Mouse (Mus musculus) embryonic facial prominence, embryonic 13.5 days (tissue): ENCODE data around the gene Ptk7. TPM values are rescaled to one million over a fixed set of nuclear protein-coding genes. Genes with fewer than 3 reads are reported as not detected.

Experiments used
- ATAC-seq: fragments of 200-750 bp; cut with Nextera tagmentation; 2 replicates; pipeline ENCODE4 v1.8.0; 2017; ENCODE audit warnings: low read depth; ENCODE audit not compliant: insufficient number of reproducible peaks, insufficient read depth, low FRiP score, low TSS enrichment
- H3K27ac ChIP-seq: fragments of 300-500 bp; sonication (generic); 2 replicates; pipeline ENCODE4 v1.5.1; 2015; ENCODE audit warnings: moderate library complexity, mild to moderate bottlenecking, inconsistent platforms
- H3K27me3 ChIP-seq: fragments of 300-500 bp; sonication (generic); 2 replicates; pipeline ENCODE4 v1.6.1; 2015; ENCODE audit warnings: mild to moderate bottlenecking, inconsistent platforms
- H3K36me3 ChIP-seq: fragments of 300-500 bp; sonication (generic); 2 replicates; pipeline ENCODE4 v1.6.1; 2015; ENCODE audit warnings: mild to moderate bottlenecking, inconsistent platforms
- H3K4me1 ChIP-seq: fragments of 300-500 bp; sonication (generic); 2 replicates; pipeline ENCODE4 v1.6.1; 2015; ENCODE audit warnings: inconsistent platforms
- H3K4me2 ChIP-seq: fragments of 300-500 bp; sonication (generic); 2 replicates; pipeline ENCODE4 v1.6.1; 2015; ENCODE audit warnings: moderate library complexity, mild to moderate bottlenecking, inconsistent platforms
- H3K4me3 ChIP-seq: fragments of 300-500 bp; sonication (generic); 2 replicates; pipeline ENCODE4 v1.5.1; 2015; ENCODE audit warnings: mild to moderate bottlenecking, inconsistent platforms
- H3K9ac ChIP-seq: fragments of 300-500 bp; sonication (generic); 2 replicates; pipeline ENCODE4 v1.6.1; 2015; ENCODE audit warnings: mild to moderate bottlenecking, inconsistent platforms
- H3K9me3 ChIP-seq: fragments of 300-500 bp; sonication (generic); 2 replicates; pipeline ENCODE4 v1.6.1; 2016; ENCODE audit warnings: inconsistent platforms
- WGBS: fragments of 180-500 bp; shearing (Covaris S2); methylation state at CpG from one replicate; pipeline ENCODE4 v1.1.7; 2015; ENCODE audit warnings: mixed read lengths; 5-methylcytosine and 5-hydroxymethylcytosine counted together
- polyA plus RNA-seq: library from polyadenylated mRNA; unstranded; fragments of >200 nt; fragmentation: Nextera tagmentation; extraction: Ambion mirVana; gene quantifications from 2 replicates; pipeline ENCODE4 v1.2.1, GENCODE M21; 2015

Gene Ptk7
- polyA plus RNA-seq: 148 and 149 TPM in 2 replicates

DNA sequence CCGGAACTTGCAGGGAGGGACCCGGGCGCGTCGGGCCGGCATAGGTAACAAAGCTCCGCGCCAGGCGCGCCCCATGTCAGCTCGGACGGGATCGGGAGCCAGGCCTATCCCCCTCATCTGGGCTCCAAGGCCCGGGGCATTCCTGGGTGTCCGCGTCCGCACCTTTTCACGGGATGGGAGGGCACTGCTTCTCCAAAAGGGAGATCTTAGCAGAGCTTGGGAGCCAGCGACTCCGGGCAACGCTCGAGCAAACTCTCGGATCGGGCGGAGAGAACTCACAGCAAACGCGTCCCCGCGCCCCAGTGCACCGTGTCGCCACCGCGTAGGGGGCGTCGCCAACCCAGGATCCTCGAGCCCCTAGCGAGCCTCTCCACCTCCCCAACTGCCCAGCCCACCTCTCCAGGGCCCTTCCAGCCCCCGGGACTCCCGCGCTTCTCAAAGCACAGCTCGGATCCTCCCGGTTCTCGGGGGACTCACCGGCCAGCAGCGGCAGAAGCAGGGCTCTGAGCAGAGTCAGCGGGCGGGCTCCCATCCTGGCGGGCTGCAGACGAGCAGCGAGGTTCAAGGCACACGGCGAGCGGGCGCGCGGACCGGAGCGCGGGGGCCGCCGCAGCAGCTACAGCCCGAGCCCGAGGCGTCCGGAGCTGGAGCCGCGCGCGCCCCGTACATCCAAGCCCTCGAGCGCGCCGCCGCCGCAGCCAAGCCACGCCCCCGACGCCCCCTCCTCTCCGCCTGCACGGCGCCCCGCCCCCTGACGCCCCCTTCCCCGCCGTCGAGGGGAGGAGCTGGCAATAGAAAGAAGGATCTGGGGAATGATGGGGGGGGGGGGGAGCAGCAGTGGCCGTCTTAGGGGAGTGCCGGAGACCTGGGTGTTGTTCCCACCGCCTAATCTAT is at the start of gene Ptk7:
Ptk7 (minus strand) TSS at position 714 of the 894 bp plus-strand sequence.
- ATAC-seq: peak; percentile 69
- H3K9me3 ChIP-seq: no peaks in the 10 kb centered on the region
- peak within 1 kb of the TSS; percentile 98 for H3K4me3 ChIP-seq
- under 1% methylated on average over 74 of the region's 90 CpGs for WGBS
- H3K36me3 ChIP-seq: peaks cover 17% of the 10 kb centered on the region
- peak within 1 kb of the TSS; percentile 80 for H3K4me2 ChIP-seq
- peak within 1 kb of the TSS; percentile 97 for H3K27ac ChIP-seq
- peak within 1 kb of the TSS; percentile 99 for H3K9ac ChIP-seq
- peaks cover 64% of the 10 kb centered on the region for H3K4me1 ChIP-seq
- H3K27me3 ChIP-seq: no peaks in the 10 kb centered on the region

DNA sequence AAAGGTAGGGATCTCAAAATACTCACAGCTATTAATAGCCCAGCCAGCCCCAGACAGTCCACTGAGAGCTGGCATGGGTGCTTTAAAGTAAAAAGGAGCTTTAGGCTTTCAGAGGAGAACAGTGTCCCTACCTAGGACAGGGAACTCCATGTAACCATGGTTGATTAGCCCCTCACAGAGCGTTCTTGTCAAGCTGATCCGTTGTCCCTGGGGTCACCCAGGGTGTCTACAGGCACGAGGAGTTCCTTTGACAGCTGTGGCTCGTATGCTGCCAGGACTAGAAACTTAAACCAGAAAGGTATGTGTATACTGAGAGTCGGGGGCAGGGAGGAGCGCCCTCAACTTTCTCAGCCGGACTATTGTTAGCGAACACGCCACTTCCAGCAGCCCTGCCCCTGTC is 49.6 kb upstream of the Ptk7 start:
- Histone ChIP-seq H3K36me3 (peaks cover 52% of the 10 kb centered on the region), H3K27ac (peak overlapping the region; percentile 90), H3K9me3 (no peaks in the 10 kb centered on the region), H3K9ac (peak overlapping the region; percentile 84), H3K4me1 (peaks cover 40% of the 10 kb centered on the region), H3K4me2 (peak overlapping the region; percentile 95), H3K4me3 (peak overlapping the region; percentile 89), H3K27me3 (no peaks in the 10 kb centered on the region)
- WGBS: 31% methylated on average over 9 of the region's 9 CpGs
- ATAC-seq: no peak

DNA sequence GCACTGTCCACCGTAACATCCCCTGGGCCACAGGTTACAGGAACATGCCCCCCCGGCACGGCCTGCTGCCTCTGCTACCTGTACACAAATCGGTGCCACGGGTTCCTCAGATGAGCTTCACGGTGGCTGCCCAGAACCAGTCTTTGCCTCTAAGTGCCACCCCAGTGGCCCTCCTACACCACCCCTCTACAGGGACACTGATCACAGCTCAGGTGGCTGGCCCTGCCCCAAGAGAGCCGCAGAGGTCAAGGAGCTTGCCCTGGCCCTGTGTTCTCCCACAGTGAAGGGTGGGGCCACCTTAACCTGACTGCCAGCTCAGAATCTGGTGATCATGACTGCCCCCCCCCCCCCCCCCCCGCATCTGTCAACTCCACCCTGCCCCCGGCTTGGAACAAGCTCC is 49.1 kb upstream of the Ptk7 start, which contains the start of gene Mea1:
Mea1 (plus strand) TSS at position 378 of the 400 bp plus-strand sequence.
- H3K4me1 ChIP-seq: peaks cover 41% of the 10 kb centered on the region
- H3K27me3 ChIP-seq: no peaks in the 10 kb centered on the region
- peak within 1 kb of the TSS; percentile 84 for H3K9ac ChIP-seq
- H3K4me2 ChIP-seq: peak within 1 kb of the TSS; percentile 95
- H3K36me3 ChIP-seq: peaks cover 47% of the 10 kb centered on the region
- 81% methylated on average over 9 of the region's 9 CpGs for WGBS
- no peaks in the 10 kb centered on the region for H3K9me3 ChIP-seq
- H3K27ac ChIP-seq: peak within 1 kb of the TSS; percentile 90
- no peak for ATAC-seq
- H3K4me3 ChIP-seq: peak within 1 kb of the TSS; percentile 89

DNA sequence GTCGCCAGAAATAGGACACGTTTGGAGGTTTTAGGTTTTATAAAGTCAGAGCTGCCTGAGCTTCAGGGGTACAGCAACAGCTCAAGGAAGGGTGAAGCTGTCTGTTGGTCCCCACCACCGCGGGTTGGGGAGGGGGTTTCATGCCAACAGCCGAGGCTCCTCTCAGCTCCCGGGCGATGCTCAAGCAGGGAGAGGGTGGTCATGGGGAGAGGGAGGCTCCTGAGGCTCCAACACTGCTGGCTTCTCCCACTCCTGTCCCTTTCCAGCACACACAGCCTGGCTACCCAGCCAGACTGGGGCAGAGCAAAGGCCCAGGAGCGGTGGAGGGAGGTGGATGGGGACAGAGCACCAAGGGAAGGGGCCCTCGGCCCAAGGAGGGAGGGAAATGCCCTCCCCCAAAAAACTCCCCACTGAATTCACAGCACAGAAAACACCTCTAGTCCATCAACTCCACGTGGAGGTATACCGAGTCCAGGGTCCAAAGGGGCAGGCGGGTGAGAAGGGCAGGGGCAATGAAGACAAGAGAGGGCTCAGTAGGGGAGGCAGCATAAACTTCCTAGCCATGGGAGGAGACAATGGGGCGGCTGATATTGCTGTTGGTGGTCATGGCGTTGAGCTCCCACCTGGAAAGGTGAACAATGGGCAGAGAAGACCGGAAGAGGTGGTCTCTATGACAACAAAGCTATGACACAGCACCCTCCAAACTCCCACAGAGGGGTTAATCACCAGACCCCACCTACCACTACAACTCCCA is 45.4 kb upstream of the Ptk7 start:
- H3K4me3 ChIP-seq: peak overlapping the region; percentile 84
- ATAC-seq: peak; percentile 49; the same call in 1 of the 2 replicates
- H3K9me3 ChIP-seq: no peaks in the 10 kb centered on the region
- peaks cover 40% of the 10 kb centered on the region for H3K4me1 ChIP-seq
- no peaks in the 10 kb centered on the region for H3K27me3 ChIP-seq
- H3K4me2 ChIP-seq: peak overlapping the region; percentile 85
- peak overlapping the region; percentile 83 for H3K9ac ChIP-seq
- peaks cover 60% of the 10 kb centered on the region for H3K36me3 ChIP-seq
- H3K27ac ChIP-seq: peak overlapping the region; percentile 98
- WGBS: 14% methylated on average over 15 of the region's 15 CpGs

DNA sequence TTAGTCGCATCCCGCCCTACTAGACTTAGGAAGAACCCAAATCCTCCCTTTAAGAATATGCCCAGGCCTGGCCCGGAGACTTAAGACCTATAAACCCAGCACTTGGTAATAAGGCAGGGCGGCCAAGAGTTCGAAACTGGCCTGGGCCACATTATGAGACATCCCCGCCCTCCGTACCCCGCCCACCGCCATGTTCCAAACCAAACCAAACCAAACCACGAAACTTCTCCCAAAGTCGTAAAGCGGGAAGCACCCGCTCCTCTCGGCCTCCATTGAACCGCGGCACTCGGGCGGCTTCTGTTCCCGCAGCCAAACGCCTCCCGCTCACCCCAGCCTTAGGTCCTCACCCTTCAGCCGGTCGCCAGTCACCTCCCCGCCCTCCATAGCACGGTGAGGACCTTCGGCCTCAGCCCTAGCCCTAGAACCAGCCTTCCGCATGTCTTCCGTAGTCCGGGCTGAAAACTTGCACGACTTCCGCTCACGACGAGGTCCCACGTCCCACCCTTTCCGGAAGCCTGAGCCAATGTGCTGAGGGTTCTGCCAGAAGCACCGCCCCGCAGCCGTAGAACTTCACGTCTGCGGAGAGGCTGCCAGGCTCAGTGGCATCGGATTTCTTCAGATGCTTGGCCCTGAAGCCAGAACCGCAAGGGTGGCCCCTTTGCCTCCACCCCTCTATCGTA is 44.7 kb upstream of the Ptk7 start, which contains the start of gene Rrp36:
Rrp36 (minus strand) TSS at position 503 of the 680 bp plus-strand sequence.
- peak within 1 kb of the TSS; percentile 85 for H3K4me2 ChIP-seq
- no peaks in the 10 kb centered on the region for H3K9me3 ChIP-seq
- peak within 1 kb of the TSS; percentile 98 for H3K27ac ChIP-seq
- peaks cover 32% of the 10 kb centered on the region for H3K4me1 ChIP-seq
- peak within 1 kb of the TSS; percentile 83 for H3K9ac ChIP-seq
- H3K27me3 ChIP-seq: no peaks in the 10 kb centered on the region
- H3K36me3 ChIP-seq: peaks cover 67% of the 10 kb centered on the region
- peak within 1 kb of the TSS; percentile 84 for H3K4me3 ChIP-seq
- under 1% methylated on average over 43 of the region's 43 CpGs for WGBS
- peak; percentile 91 for ATAC-seq

DNA sequence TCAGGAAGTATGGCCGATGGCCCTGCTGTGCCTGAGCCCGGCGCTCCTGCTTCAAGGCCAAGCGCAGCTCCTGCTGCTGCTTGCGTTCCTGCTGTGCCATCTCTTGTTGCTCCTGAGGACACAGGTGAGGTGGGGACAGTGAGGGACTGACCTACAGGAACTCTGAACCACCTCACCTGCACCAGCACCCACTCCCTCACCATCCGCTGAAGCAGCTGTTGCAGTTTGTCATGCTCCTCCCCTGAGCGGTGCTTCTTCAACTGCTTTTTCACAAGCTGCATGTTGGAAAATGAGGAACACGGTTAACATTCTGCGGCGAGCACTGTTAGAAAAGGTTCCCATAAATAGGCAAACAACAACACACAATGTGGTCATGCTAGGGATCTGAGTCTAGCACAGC is 40.6 kb upstream of the Ptk7 start:
- Histone ChIP-seq H3K9me3 (no peaks in the 10 kb centered on the region), H3K27me3 (no peaks in the 10 kb centered on the region), H3K4me1 (peaks cover 15% of the 10 kb centered on the region), H3K4me3 (no peak overlapping the region), H3K4me2 (no peak overlapping the region), H3K36me3 (peaks cover 57% of the 10 kb centered on the region), H3K27ac (no peak overlapping the region), H3K9ac (no peak overlapping the region)
- no peak for ATAC-seq
- 98% methylated on average over 10 of the region's 10 CpGs for WGBS

DNA sequence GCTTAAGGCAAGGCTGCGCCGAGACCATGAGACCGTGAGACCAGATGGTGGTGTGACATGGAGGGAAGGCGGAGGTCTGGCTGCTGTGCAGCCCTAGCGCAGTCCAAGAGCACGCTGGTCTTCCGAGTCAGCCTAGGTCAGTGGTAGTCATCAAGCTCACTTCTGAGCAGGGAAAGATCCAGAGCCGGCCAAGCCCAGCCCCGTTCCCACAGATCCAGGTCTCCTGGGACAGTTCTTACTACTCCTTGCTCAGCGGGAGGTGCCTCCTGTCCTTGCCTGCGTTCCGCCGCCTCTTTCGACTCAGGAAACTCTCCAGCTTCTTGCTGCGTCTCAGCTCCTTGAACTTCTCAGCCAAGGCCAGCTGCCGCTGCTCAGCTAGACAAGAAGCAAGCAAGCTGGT is 38.4 kb upstream of the Ptk7 start:
- peaks cover under 1% of the 10 kb centered on the region; the same call in 1 of the 2 replicates for H3K4me1 ChIP-seq
- H3K27ac ChIP-seq: no peak overlapping the region
- H3K4me3 ChIP-seq: no peak overlapping the region
- H3K36me3 ChIP-seq: peaks cover 76% of the 10 kb centered on the region
- H3K27me3 ChIP-seq: no peaks in the 10 kb centered on the region
- WGBS: 89% methylated on average over 16 of the region's 16 CpGs
- ATAC-seq: no peak
- H3K9me3 ChIP-seq: no peaks in the 10 kb centered on the region
- no peak overlapping the region for H3K9ac ChIP-seq
- H3K4me2 ChIP-seq: no peak overlapping the region

DNA sequence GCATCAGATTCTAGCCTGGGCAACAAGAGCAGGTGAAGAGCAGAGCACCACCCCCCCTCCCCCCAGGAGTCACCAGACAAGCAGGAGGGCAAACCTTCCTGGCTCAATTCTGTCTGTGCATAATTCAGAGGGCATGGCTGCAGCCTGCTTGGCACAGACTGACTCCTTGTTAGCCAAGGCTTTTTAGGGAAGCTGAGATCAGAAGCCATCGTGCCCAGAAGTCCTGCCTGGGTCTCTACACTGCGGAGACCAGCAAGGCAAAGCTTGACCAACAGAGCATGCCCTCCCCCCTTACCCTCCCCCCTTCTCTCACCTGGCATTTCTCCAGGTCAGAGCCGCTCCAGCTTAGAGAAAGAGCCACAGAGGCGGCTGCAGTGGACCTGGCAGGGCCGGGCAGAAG is 33.4 kb upstream of the Ptk7 start:
- no peaks in the 10 kb centered on the region for H3K27me3 ChIP-seq
- H3K9me3 ChIP-seq: no peaks in the 10 kb centered on the region
- no peaks in the 10 kb centered on the region for H3K4me1 ChIP-seq
- no peak for ATAC-seq
- H3K36me3 ChIP-seq: peaks cover 87% of the 10 kb centered on the region
- no peak overlapping the region for H3K4me2 ChIP-seq
- WGBS: 91% methylated on average over 5 of the region's 5 CpGs
- H3K9ac ChIP-seq: no peak overlapping the region
- H3K4me3 ChIP-seq: no peak overlapping the region
- H3K27ac ChIP-seq: no peak overlapping the region

DNA sequence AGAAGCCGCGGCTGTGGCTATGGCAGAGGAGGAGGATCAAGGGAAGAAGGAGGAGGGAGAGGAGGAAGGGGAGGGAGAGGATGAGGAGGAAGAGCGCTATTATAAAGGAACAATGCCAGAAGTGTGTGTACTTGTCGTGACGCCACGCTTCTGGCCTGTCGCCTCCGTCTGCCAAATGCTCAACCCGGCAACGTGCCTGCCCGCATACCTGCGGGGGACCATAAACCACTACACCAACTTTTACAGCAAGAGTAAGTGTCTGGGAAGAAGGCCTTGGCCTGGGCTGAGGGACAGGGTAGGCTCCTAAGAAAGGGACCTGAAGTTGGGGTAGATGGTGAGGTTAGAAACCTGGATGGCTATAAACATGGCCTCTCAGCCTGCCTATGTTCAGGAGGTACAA is 32.7 kb upstream of the Ptk7 start:
- Histone ChIP-seq H3K9me3 (no peaks in the 10 kb centered on the region), H3K27me3 (no peaks in the 10 kb centered on the region), H3K4me2 (no peak overlapping the region), H3K4me3 (no peak overlapping the region), H3K4me1 (no peaks in the 10 kb centered on the region), H3K36me3 (peaks cover 90% of the 10 kb centered on the region), H3K9ac (peak overlapping the region; percentile 21; the same call in 1 of the 2 replicates), H3K27ac (no peak overlapping the region)
- WGBS: 94% methylated on average over 12 of the region's 12 CpGs
- ATAC-seq: no peak

DNA sequence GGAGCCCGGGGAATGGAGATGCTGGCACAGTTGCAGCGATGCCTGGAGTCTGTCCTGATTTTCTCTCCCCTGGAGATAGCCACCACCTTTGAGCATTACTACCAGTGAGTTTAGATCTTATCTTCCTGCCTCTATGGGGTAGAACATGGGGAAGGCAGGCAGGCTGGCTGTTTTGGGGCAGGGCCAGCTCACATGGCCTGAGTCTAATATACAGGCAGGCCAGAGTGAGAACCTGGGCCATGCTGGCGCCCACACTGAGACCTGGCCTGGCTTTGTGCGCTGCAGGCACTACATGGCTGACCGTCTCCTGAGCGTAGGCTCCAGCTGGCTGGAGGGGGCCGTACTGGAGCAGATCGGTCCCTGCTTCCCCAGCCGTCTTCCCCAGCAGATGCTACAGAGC is 32.0 kb upstream of the Ptk7 start:
- Histone ChIP-seq H3K9ac (no peak overlapping the region), H3K27ac (no peak overlapping the region), H3K9me3 (no peaks in the 10 kb centered on the region), H3K4me2 (no peak overlapping the region), H3K27me3 (no peaks in the 10 kb centered on the region), H3K36me3 (peaks cover 93% of the 10 kb centered on the region), H3K4me1 (no peaks in the 10 kb centered on the region), H3K4me3 (no peak overlapping the region)
- 92% methylated on average over 9 of the region's 9 CpGs for WGBS
- no peak for ATAC-seq

DNA sequence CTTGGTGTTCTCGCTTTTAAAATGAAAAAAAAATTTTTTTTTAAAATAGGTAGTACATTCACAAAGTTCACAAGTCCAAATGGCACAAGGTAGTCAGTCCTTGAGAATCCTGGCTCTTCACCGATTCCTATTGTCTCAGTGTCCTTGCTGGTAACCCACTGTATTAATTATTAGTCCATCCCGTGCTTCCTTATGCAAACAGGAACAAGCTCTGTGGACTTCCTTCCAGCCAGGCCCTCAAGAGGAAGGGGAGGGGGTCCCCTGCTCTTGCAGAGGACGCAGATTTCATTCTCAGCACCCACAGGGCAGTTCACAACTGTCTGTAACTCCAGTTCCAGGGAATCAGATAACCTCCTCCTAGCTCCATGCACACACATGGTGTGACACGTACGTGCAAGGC is 26.8 kb upstream of the Ptk7 start:
- peaks cover 87% of the 10 kb centered on the region for H3K36me3 ChIP-seq

More for the DNA sequence above, 26.8 kb upstream of the Ptk7 start:
- Histone ChIP-seq H3K27ac (no peak overlapping the region), H3K4me2 (no peak overlapping the region), H3K9me3 (no peaks in the 10 kb centered on the region), H3K4me3 (no peak overlapping the region), H3K27me3 (no peaks in the 10 kb centered on the region), H3K4me1 (peaks cover 35% of the 10 kb centered on the region), H3K9ac (no peak overlapping the region)
- no peak for ATAC-seq
- WGBS: 85% methylated on average over 6 of the region's 6 CpGs
